Mouse (Mus musculus): ENCODE measurements around the gene Aimp1.

The Aimp1 gene

DNA sequence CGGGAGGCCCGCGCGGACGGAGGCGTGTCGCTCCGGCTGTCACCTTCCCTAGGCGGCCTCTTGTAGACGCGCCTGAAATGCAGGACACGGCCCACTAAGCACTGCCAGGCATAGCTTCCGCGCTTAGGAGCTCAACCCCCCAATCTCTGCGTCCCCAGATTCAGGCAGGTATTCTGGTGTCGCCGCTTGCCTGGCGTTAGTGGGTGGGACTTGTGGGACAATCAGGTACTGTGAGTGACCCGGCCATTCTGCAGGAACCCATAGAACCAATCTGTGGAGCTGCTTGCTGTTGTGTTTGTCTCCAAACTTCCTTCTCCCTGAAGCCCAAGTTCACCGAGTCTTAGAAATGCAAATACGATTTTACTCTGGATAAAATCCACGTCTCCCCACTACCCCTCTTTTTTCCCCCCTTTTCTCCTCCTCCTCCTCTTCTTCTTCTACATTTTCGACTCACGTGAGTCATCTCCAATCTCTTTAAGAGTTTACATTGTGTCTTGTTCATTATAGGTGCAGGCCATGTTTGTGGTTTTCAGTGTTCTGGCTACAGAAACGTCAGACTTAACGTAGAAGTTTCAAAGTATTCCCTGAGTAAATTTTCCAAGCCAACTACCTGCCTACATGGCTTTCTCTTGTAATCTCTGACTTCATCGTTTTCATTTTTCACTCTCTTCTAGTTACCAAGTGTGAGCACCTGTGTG lies at the start of gene Aimp1:
TSS of gene Aimp1 (minus strand) at position 140 of the 698 bp plus-strand sequence.
- no peak; the same call in 1 of the 2 replicates for ATAC-seq (ENCODE audit: low TSS enrichment)

DNA sequence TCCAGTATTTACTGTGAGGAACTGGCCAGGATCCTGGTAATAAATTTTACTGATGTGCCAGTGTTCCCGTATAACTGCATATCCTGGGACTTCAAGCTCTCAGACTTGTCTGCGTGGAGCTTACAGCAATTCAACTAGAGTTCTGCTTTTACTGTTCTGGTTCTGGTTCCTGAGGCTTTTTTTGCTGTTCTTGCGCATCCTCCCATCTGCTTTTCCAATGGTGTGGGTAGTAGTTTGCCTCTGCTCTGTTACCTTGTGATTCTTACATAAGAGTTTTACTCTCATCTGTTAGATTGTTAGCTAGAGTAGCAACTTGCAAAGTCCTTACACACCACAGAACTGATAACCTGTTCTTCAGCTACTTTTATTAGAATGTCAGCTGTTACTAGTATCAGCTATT lies 40.2 kb upstream of the Aimp1 start:
- ATAC-seq (ENCODE audit: low TSS enrichment), result peak; percentile 98

DNA sequence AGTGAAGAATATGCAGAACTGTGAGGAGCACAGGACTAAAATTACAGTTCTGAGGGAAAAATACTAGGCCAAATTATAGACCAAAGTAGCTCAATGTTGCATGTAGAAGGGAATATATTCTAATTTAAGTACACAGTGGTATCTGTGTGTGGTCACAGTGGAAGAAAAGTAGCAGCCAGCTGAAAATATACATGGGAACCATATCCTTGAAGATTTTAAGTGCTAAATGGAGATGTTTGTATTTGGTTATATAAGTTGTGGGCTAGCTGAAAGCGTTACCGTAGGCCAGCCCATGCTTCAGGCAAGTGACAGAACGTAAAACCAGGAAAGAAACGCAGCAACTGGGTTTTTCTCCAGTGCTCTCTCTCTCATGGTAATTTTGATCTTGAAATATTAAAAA lies 33.1 kb upstream of the Aimp1 start:
- ATAC-seq (ENCODE audit: low TSS enrichment), result peak; percentile 92

DNA sequence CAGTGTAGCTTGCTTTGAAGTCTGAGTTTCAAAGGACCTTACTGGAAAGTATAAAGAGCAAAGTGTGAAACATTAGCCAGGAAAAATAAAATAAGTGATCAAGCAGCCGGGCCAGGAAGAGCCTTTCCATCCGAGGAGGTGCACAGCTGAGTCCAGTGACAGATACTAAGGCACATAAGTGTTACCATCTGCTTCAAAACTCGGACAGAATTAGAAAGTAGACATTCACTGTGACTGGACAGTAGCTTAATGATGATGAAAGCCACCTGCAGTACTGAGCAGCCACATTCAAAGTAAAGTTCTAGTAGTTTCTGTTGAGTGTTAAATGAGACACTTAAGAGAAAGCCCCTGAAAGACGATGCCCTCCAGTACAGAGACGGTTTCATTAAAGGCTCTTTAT lies 29.7 kb upstream of the Aimp1 start:
- no peak for ATAC-seq (ENCODE audit: low TSS enrichment)

DNA sequence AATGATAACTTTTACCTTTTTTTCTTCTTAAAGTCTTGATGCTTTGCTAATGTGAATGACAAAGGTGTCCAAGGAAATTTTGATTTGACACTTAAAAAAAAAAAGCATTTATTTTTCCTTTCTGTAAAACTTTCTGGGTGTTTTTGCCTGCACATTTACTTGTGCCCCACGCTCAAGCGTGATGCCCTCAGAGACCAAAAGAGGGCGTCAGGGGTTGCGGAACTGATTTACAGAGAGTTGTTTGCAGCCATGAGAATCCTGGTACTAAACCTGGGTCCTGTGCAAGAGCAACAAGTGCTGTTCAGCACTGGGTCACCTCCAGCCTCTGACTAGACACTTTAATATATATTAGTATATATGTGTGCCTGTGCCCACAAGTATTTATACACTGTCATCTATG lies 22.8 kb upstream of the Aimp1 start:
- ATAC-seq (ENCODE audit: low TSS enrichment), result no peak

DNA sequence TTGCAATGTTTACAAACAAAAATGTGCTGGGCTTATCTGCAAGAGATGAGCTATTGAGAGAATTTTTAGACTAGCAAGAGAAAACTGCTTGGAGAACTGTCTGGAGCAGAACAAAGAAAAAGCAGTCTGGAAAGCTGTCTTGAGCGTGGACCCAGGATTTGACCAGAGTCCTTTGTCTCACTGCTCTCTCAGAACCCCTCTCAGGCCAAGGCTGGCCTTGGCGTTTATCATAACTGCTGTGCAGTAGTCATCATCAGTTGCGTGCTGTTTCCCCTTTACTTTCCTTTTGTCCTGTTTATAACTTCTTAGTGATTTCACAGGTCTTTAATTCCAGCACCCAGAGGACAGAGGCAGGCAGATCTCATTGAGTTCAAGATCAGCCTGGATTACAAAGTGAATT lies 20.0 kb upstream of the Aimp1 start:
- no peak for ATAC-seq (ENCODE audit: low TSS enrichment)

DNA sequence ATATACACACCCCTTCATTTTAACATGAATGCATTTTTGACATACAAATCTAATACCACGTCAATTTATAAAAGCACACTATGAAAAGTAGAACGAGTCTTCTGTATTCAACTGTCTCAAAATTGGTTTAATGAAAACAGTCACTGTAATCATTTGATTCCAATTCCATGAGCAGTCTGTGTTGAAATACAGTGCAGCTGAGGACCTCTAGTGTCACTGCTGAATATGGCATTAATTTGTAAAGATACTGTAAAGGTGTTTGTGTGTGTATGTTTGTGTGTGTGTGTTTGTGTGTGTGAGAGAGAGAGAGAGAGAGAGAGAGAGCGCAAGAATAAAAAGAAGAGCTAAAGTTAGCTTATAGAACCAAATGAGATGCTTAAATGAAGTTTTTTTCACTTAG lies 17.2 kb upstream of the Aimp1 start:
- peak; percentile 86 for ATAC-seq (ENCODE audit: low TSS enrichment)

DNA sequence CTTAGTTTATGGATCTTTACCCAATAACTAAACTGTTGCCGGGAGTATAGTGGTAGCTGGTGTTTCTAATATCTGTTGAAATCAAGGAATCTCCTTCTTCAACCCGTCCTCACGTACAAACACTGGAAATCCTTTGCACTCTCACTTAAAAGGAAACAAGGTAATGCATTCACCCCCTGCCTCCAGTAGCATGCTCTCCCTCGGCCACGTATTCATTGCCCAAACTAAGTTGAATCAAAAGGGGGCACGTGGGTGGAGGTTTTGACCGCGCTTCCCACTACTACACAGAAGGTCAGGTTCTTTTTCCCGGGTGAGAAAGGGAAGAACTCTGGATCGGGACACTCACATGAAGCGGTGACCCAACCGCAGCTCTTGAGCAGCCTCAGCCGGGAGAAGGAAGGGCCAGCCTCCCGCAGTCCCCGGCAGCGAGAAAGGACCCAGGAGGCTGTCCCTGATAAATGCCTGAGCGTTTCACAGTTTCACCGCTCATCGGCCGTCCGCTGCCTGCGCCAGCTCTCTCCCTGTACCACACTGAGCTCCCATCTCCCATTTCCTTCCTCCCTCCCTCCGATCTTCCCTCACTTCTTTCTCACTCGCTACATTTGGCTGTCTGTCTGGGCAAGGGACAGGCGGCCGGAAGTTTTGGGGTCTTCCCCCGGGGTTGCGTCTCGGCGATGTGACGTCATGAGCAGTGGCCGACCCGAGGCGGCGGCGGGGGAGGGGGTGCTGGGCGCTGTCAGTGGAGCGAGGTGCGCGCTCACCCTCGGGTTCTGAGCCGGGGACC lies 531 bp downstream of the Aimp1 start, which contains the start of gene Tbck:
TSS of gene Tbck (plus strand) at position 698 of the 784 bp plus-strand sequence.
- peak; percentile 97 for ATAC-seq (ENCODE audit: low TSS enrichment)

DNA sequence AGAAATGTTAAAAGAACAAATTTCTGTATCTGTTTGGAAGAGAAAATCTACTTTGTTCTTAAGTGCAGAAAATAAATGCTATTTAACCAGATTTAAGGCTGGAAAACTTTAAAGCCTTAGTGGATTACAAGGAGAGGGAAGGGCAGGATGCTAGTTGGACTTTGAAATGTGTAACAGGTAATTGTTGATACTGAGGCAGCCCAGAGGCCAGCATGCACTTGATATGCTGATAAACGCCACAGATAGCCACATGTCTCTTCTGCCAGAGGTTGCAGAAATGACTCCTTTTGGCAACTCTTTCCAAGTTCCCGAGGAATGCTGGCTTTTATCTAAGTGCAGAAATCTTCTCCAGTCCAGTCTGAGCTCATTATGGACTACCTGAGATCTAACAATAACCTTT lies 6.7 kb downstream of the Aimp1 start:
- ATAC-seq (ENCODE audit: low TSS enrichment), result no peak

DNA sequence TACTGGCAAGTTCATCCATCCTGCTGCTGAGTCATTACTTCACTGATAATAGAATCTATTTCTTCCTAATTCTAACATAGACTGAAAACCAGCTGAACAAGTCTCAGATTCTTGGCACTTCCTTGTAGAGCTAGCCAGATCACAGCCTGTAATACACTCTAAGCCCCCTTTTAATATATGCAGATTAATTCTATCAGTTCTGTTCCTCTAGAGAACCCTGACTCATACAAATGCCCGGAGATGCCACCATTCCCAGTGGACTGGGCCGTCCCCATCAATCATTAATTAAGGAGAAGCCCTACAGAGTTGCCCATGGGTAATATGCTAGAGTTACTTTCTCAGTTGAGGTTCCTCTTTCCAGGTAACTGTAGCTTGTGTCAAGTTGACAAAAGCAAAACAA lies 28.2 kb downstream of the Aimp1 start:
- ATAC-seq (ENCODE audit: low TSS enrichment), result no peak

DNA sequence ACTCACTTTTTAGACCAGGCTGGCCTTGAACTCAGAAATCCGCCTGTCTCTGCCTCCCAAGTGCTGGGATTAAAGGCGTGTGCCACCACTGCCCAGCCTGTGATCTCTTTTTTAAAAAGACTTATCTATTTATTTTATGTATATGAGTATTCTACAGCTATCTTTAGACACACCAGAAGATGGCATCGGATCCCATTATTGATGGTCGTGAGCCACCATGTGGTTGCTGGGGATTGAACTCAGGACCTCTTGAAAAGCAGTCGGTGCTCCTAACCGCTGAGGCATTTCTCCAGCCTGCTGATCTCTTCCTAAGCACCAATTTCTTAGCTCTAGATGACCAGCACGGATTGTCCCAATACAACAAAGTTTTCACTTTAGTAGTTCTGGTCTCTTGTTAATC lies 30.2 kb downstream of the Aimp1 start:
- no peak for ATAC-seq (ENCODE audit: low TSS enrichment)

DNA sequence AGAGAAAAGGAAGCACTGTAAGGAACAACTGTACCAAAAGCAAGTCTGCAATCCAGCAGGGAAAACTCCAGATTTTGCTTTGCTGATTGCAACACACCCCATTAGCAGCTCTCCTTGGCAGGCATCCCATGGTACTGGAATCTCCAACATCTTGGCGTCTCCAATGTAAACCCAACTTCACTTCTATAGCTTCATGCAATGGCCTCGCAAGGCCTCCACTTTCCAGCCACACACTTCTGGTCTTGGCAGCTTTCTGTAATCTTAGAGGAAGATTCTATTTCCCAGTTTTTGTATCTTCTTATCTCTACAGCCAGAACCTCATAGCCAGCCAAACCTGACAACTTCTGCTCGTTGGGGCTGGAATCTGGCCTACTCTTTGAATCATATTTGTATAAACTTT lies 32.4 kb downstream of the Aimp1 start:
- peak; percentile 65; the same call in 1 of the 2 replicates for ATAC-seq (ENCODE audit: low TSS enrichment)

DNA sequence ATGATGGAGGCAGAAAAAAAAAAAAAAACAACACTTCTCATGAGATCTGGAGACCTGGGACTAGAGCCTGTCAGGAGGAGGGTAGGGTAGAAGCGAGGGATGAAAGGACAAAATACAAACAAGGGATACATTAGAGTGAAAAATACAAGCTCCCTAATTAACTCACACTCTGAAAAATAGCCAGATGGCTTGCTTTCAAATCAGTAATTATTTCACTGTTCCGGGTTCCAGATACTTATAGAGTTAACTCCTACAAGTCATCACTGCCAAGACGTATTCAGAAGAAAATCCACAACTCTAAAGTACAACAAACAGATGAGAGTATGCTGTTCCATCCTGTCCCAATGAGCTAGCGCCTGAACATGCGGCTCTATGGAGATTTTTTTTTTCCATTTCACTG lies 34.0 kb downstream of the Aimp1 start:
- no peak for ATAC-seq (ENCODE audit: low TSS enrichment)

DNA sequence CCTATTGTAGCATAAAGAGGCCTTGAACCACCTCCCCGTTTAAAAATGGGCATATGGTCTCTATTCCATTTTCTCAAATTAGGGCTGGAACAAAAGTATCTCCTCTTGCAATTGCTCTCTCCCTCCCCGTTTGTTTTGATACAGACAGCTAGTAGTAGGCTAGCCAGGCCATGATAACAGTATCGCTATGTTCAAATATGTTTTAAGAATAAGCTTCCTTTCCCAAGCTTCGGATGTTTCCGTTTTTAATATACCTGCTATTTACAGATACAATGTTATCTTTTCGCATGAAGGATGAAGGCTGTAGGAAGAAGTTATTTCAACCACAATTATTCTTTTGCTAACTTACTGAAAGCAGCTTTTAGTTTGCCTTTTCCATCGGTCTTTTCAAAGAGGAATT lies 34.8 kb downstream of the Aimp1 start:
- ATAC-seq (ENCODE audit: low TSS enrichment), result no peak

DNA sequence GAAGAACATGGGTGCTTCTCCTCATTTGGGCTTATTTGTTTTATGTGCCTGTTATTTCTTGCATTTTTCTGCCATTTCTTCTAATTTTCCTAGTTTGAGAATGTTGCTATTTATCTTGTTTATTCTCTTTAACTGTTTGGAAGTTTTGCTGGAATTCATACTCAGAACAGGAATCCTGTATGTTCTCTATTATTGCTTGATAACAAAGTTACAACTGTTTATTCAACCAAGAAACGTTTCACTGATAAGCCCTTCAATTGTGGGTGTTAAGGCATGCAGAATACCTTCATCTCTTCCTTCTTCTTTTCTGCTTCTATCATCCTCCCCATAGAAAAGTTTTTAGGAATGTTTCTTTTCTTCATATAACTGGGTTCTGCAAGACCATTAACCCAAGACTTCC lies 37.4 kb downstream of the Aimp1 start:
- no peak for ATAC-seq (ENCODE audit: low TSS enrichment)

DNA sequence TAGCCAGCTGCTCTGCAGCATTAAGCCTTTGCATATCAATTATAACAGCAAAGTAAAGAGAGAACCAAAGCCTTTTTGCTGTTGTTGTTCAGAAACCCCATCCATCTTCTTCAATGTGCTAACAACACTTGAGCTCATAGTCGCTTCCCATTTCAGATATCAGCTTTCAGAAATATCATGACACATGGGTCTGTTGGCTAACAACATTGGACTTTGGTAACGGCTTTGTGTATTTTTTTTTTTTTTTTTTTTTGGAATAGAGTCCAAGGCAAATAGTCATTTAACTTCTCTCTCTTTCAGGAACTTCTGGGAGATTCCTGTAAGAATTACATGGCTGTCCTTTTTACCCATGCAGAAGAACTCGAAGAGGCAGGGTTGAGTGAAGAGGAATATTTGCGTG lies 40.1 kb downstream of the Aimp1 start:
- ATAC-seq (ENCODE audit: low TSS enrichment), result no peak

DNA sequence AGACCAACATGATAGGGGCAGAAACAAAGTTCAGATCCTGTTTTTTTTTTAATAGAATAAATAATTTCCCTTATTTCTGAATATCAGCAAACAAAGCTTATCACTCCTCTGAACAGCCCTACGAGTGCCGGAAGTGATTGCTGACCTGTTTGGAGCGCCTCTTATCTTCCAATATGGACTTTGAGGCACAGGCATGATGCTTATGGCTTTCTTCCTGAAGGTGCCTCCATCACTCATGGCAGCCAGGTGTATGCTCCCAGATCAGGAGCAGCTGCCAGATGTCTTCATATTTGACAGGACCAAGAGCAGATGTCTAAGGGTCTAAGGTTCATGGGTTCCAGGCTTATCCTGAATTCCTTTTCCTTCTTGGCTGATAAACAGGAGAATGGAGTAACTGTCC lies 47.1 kb downstream of the Aimp1 start:
- ATAC-seq (ENCODE audit: low TSS enrichment), result no peak

DNA sequence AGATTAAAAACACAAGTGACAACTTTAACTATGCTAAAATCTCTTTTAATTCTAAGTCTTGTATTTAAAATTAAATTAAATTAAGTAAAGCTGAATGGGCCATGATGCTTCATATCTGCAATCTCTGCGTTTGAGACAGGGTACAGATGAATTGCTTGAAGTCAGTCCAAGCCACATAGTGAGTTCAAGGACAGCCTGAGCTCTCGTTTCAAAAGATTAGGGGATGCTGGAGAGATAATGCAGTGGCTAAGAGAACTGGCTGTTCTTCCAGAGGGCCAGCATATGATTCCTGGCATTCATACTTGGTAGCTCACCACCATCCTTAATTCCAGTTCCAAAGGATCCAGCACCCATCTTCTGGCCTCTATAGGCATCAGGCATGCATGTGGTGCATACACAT lies 50.9 kb downstream of the Aimp1 start:
- ATAC-seq (ENCODE audit: low TSS enrichment), result no peak

DNA sequence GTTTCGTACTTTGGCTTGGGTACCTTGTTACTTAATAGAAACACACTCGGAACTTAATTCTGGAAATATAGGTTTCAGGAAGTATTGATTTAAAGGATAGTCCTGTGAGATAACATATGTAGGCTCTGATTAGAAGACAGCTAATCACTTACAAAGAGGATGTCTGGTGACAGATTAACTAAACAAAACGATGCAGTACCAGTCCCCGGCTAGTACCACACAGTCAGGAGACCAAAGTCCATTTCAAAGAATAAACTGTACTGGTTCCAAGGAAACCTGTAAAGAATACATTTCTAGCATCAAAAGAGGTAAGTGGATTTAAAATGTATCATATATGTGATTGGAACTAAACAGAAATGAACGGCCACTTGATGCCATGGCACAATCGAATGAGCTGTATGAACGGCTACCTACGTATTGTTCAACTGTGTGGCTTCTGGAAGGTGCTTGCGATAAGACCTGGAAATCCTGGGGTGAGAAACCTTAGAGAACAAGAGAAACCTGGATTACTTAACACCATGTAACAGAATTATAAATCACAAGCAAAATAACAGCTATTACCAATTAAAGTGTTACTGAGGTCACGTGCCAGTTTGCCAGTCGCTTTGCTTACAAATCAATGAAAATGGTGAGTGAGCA lies 54.5 kb downstream of the Aimp1 start, which contains the start of gene Gimd1:
TSS of gene Gimd1 (plus strand) at position 220 of the 639 bp plus-strand sequence.
- ATAC-seq (ENCODE audit: low TSS enrichment), result no peak

DNA sequence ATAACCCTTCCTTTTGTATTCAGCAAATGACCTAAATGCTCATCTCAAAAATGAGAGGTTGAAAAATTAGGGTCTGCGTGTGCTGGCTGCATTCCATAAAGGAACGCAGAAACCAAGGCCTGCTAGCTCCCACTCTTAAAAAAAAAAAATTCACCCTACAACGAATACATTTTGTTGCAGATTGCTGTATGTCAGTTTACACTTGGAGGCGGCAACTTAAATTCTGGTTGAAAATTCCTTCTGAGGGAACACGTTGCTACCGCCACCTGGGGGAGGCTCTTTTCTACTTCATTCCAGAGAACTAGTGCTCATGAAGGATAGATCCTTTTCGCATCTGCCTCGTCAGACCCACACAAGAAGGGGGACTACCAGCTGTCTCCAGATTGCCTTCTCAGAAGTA lies 55.4 kb downstream of the Aimp1 start:
- peak; percentile 98 for ATAC-seq (ENCODE audit: low TSS enrichment)
